Mouse (Mus musculus): ENCODE data around the gene Hipk1. TPM values are rescaled to one million over a fixed set of nuclear protein-coding genes. Genes with fewer than 3 reads are reported as not detected.

Gene Hipk1
- polyA plus RNA-seq, 1 experiment from 2014 or later = 10.4 TPM

DNA sequence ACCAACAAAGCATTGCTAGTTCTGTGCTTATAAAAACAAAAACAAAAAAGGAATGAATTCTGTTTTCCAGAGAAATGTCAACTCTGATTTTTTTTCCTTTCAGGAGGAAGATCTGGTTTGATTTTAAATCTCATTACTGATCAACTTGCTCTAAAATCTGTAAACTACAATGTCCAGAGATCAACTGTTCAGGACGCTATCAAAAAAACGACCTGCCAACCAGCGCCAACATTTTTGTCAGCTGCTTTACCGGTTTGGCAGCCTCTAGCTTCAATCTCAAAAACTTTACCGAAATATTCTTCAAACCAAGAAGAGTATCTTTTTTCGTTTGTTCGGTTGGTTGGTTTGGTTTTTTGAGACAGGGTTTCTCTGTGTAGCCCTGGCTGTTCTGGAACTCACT lies 2.3 kb downstream of the Hipk1 start:
- no peak for DNase-seq (ENCODE audit: extremely low spot score, low spot score)
- Histone ChIP-seq H3K9me3 (no peaks in the 10 kb centered on the region), H3K27ac (no peak overlapping the region), H3K36me3 (replicated peaks) (no peaks in the 10 kb centered on the region), H3K4me3 (peak overlapping the region; percentile 96), H3K4me1 (peaks cover 30% of the 10 kb centered on the region), H3K27me3 (ENCODE audit: poor library complexity, severe bottlenecking) (no peaks in the 10 kb centered on the region)
- WGBS = 88% methylated on average over 7 of the region's 7 CpGs

DNA sequence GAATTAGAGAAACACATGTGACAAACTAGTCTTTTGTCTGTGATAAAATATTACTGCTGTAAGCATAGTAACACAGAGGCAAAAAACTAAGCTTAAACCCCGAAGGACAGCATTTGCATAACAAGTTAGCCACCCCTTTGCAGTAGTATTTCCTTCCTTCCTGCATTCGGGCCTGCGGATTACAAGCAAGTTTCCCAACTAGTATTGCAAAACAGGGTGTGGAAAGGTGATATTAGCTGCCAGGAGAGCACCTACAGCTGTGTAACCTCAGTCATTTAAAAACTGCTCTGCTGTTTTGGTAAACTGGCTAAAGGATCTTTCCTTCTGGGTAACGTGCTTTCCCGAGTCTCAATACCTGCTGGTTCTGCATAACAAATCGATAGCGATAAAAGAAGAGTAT lies 4.1 kb downstream of the Hipk1 start:
- Histone ChIP-seq H3K27me3 (ENCODE audit: poor library complexity, severe bottlenecking) (no peaks in the 10 kb centered on the region), H3K9me3 (no peaks in the 10 kb centered on the region), H3K4me1 (peaks cover 30% of the 10 kb centered on the region), H3K27ac (no peak overlapping the region), H3K36me3 (replicated peaks) (no peaks in the 10 kb centered on the region), H3K4me3 (no peak overlapping the region)
- no peak for DNase-seq (ENCODE audit: extremely low spot score, low spot score)
- 66% methylated on average over 7 of the region's 7 CpGs for WGBS

DNA sequence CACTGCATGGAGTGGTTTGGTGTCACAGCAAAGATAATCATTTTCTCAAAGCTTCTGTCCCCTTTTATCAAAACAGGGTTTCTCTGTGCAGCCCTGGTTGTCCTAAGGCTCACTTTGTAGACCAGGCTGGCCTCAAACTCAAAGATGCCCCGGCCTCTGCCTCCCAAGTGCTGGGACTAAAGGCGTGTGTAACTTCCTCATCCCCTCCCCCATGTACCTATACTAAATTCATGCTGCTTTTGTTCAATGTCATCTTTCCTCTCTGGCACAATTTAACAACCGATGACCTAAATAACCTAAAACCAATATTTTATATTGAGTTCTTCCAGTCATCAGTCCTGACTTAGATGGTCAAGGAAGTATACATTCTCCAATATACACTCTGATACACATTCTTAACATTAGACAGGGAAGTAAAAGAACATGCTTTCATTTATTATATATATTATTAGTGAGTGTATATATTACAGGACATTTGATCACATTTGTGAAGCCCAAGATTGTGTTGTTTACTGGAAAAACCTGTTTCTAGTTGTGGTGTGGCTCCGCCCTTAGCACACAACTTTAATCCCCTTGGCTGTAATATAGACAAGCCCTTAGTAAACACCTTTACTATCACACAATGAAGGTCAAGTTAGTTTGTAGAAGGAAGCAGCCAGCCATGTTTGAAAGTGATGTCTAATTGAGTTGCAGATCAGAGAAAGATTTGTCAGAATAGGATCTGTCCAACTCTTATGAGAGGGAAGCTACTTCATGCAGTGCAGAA lies 8.3 kb downstream of the Hipk1 start:
- H3K36me3 ChIP-seq (replicated peaks) = peaks cover 7% of the 10 kb centered on the region
- WGBS = 85% methylated on average over 4 of the region's 4 CpGs
- H3K27ac ChIP-seq = no peak overlapping the region

DNA sequence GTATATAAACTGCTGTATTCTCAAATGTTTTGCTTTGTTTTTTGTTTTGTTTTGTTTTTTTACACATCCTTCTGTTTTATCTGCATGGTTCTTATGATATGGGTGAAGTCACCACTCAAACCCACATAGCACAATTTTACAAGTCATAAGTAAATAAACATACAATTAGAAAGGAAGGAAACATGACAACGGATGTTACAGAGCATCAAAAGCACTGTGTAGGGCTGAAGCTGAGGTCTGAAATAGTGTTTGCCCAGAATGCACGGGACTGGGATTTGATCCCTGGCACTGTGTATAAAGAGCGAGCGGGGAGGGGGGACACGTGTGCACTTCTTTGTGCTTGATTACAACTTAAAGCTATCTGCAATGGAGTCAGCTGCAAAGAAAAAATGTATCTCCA lies 10.6 kb downstream of the Hipk1 start:
- Histone ChIP-seq H3K9me3 (no peaks in the 10 kb centered on the region), H3K4me3 (no peak overlapping the region), H3K27me3 (ENCODE audit: poor library complexity, severe bottlenecking) (no peaks in the 10 kb centered on the region), H3K36me3 (replicated peaks) (peaks cover 21% of the 10 kb centered on the region), H3K27ac (no peak overlapping the region), H3K4me1 (peaks cover 13% of the 10 kb centered on the region)
- WGBS = 86% methylated on average over 5 of the region's 5 CpGs
- DNase-seq (ENCODE audit: extremely low spot score, low spot score) = no peak

More for the DNA sequence above, 8.3 kb downstream of the Hipk1 start:
- DNase-seq (ENCODE audit: extremely low spot score, low spot score) = no peak
- Histone ChIP-seq H3K9me3 (no peaks in the 10 kb centered on the region), H3K27me3 (ENCODE audit: poor library complexity, severe bottlenecking) (no peaks in the 10 kb centered on the region), H3K4me1 (peaks cover 13% of the 10 kb centered on the region), H3K4me3 (no peak overlapping the region)

DNA sequence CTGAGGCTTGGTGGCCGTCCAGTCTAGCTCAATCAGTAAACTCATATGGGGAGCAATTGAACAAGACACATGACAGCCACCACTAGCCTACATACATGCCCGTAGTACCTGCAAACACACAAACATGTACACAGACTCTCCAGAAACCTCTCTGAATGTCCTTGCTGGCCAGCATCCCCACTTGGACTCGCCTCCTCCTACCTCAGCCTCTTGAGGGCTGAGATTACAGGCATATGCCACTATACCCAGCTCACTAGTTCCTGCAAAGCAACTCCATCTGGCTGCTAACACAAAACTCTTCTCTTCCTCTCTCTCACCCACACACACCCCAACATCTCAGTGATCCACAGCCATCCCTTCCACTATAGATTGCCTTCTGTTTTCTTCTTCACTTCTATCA lies 11.1 kb downstream of the Hipk1 start:
- WGBS = 87% methylated on average over 3 of the region's 3 CpGs
- Histone ChIP-seq H3K9me3 (no peaks in the 10 kb centered on the region), H3K4me3 (no peak overlapping the region), H3K36me3 (replicated peaks) (peaks cover 26% of the 10 kb centered on the region), H3K27ac (no peak overlapping the region), H3K4me1 (peaks cover 13% of the 10 kb centered on the region), H3K27me3 (ENCODE audit: poor library complexity, severe bottlenecking) (no peaks in the 10 kb centered on the region)
- DNase-seq (ENCODE audit: extremely low spot score, low spot score) = no peak

DNA sequence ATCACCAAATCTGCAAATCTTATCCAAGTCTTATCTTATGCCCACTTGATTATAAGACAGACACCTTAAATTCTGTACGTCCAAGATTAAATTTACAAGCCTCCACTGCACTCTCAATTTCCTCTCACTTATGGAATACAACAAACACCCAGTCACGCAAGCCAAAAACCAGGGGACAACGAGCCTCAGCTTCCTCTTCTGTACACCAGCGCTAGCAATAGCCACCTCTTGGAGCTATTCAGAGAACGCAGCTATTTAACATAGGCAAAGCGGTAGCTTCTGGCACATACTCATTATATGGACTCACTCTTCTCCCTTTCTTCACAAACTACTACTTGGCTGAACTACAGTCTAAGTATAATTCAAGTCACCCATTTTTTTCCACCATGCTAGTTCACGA lies 12.2 kb downstream of the Hipk1 start:
- Histone ChIP-seq H3K4me1 (peaks cover 13% of the 10 kb centered on the region), H3K27ac (no peak overlapping the region), H3K4me3 (no peak overlapping the region), H3K27me3 (ENCODE audit: poor library complexity, severe bottlenecking) (no peaks in the 10 kb centered on the region), H3K9me3 (no peaks in the 10 kb centered on the region), H3K36me3 (replicated peaks) (peaks cover 29% of the 10 kb centered on the region)
- WGBS = 89% methylated on average over 7 of the region's 7 CpGs
- DNase-seq (ENCODE audit: extremely low spot score, low spot score) = no peak

DNA sequence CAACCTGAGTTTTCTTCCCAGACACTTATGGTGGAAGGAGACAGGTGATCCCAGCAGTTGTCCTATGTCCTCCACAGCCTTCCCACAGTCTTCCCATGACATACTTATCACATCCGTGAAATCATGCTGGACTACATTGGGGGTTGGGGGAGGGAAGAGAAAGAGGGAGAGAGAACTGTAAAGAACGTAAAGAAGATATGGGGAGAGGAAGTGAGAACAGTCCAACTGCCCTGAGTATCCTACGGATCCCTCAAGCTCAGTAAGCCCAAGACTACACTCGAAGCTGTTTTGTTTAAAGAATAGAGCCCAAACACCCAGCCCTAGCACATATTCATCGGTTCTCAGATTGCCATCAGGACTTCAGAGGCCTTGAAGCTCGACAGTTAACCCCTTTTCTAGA lies 12.7 kb downstream of the Hipk1 start:
- no peak overlapping the region for H3K27ac ChIP-seq
- peaks cover 13% of the 10 kb centered on the region for H3K4me1 ChIP-seq
- DNase-seq (ENCODE audit: extremely low spot score, low spot score) = no peak
- no peaks in the 10 kb centered on the region for H3K9me3 ChIP-seq
- H3K36me3 ChIP-seq (replicated peaks) = peaks cover 33% of the 10 kb centered on the region
- no peak overlapping the region for H3K4me3 ChIP-seq
- no peaks in the 10 kb centered on the region for H3K27me3 ChIP-seq (ENCODE audit: poor library complexity, severe bottlenecking)
- WGBS = 88% methylated on average over 6 of the region's 6 CpGs

DNA sequence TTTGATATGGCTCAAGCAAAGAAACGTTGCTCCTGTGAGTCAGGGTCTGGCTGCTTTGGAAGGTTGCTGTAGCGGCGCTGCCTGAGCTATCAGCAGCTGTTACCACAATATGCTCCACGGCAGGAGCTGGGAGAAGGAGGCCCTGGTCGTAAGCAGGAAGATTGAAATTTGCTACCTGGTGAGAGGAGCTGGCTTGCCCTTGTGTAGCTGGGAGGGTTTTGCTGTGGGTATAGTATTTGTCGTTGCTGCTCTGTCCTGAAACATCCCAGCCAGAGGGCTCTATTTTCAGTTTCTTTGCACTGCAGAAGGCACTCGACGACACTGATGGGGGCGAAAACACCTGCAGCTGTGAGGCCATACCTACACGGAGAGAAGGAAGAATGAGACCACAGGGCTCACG lies 13.4 kb downstream of the Hipk1 start:
- Histone ChIP-seq H3K9me3 (no peaks in the 10 kb centered on the region), H3K27ac (no peak overlapping the region), H3K36me3 (replicated peaks) (peaks cover 38% of the 10 kb centered on the region), H3K27me3 (ENCODE audit: poor library complexity, severe bottlenecking) (no peaks in the 10 kb centered on the region), H3K4me1 (peaks cover 13% of the 10 kb centered on the region), H3K4me3 (no peak overlapping the region)
- DNase-seq (ENCODE audit: extremely low spot score, low spot score) = no peak
- 89% methylated on average over 11 of the region's 11 CpGs for WGBS

DNA sequence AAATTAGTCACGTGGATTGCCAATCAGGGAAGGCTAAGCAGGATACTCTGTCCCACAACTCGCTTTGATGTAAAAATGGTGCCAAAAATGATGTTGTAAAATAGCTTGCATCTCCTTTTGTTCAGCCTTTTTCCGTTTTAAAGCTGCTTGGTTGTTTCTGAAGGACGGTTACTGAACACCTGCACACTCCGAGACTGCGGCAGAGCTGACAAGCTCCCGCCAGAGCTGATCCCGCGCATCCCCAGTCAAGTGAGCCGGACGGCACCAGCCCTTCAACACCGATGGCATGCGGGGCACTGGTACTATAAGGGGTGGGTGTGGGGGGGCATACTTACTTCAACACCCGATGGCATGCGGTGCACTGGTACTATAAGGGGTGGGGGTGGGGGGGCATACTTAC lies 17.4 kb downstream of the Hipk1 start:
- no peak overlapping the region for H3K4me3 ChIP-seq
- no peaks in the 10 kb centered on the region for H3K27me3 ChIP-seq (ENCODE audit: poor library complexity, severe bottlenecking)
- H3K9me3 ChIP-seq = no peaks in the 10 kb centered on the region
- no peaks in the 10 kb centered on the region for H3K4me1 ChIP-seq
- 89% methylated on average over 15 of the region's 15 CpGs for WGBS
- no peak overlapping the region for H3K27ac ChIP-seq
- peaks cover 61% of the 10 kb centered on the region for H3K36me3 ChIP-seq (replicated peaks)
- no peak for DNase-seq (ENCODE audit: extremely low spot score, low spot score)

DNA sequence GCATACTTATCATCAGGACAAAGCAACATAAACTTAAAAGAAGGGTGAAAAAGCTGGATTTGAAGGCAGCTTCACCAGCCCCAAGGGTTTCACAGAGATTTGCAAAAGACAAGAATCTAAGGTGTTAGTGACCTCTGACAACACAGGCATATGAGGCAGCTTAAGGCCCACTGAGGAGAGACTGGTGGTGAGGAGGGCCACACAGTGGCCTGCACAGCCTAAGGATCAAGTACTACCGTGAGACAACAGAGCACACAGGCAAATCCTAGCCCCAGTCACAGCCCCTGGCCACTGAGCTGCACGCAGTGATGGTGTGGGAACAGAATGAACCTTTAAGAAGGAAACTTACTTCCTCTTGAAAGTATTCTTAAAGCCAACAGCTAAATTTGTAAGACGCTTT lies 17.9 kb downstream of the Hipk1 start:
- Histone ChIP-seq H3K4me3 (no peak overlapping the region), H3K9me3 (no peaks in the 10 kb centered on the region), H3K4me1 (no peaks in the 10 kb centered on the region), H3K27me3 (ENCODE audit: poor library complexity, severe bottlenecking) (no peaks in the 10 kb centered on the region), H3K36me3 (replicated peaks) (peaks cover 64% of the 10 kb centered on the region), H3K27ac (no peak overlapping the region)
- 81% methylated on average over 3 of the region's 3 CpGs for WGBS
- DNase-seq (ENCODE audit: extremely low spot score, low spot score) = no peak

DNA sequence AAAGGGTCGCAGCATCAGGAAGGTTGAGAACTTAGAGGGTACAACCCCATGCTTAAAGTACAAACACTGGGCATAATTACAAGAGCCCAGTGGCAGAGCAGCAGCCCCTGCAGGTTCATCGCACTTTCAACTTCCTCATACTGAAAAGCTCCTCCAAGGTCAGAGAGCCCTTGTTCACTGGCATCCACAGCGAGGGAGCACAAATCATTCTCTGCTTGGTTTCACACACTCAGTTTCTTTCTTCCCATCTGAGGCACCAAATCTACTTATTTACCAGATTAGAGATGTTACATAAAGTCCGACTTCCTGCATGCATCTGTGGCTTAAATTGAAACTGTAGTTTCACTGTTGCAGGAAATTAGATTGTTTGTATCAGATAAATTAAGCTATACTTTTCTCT lies 18.5 kb downstream of the Hipk1 start:
- WGBS = 86% methylated on average over 4 of the region's 4 CpGs
- Histone ChIP-seq H3K27me3 (ENCODE audit: poor library complexity, severe bottlenecking) (no peaks in the 10 kb centered on the region), H3K4me3 (no peak overlapping the region), H3K36me3 (replicated peaks) (peaks cover 64% of the 10 kb centered on the region), H3K27ac (no peak overlapping the region), H3K4me1 (no peaks in the 10 kb centered on the region), H3K9me3 (no peaks in the 10 kb centered on the region)
- DNase-seq (ENCODE audit: extremely low spot score, low spot score) = no peak

DNA sequence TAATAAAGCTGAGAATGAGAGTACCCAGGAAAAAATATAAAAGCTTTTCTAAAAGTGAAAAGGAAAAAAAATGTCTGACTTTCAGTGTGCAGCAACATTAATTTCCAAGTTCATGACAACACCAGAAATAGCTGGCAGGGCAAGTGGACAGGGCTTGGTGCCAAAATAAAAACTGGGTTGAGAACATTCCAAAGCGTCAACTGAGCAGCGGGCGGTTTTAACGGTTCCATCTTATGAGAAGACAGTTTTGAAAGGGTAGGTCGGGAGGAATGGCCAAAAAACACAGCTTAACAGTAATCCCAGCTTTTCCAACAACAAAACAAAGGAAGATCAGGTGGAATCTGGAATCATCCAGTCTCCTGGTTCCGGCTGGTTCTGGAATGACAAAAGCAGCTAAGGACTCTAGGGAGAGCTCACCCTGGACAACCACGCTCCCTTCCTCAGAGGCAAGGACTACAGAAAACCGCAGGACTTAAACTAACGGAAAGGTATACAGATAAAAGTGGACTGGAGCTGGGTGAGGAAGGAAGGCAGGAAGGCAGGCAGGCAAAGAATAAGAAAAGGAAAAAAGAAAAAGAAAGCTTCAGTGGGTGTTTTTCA lies 19.7 kb downstream of the Hipk1 start:
- peaks cover 60% of the 10 kb centered on the region for H3K36me3 ChIP-seq (replicated peaks)
- H3K4me1 ChIP-seq = no peaks in the 10 kb centered on the region
- 88% methylated on average over 9 of the region's 9 CpGs for WGBS
- no peak overlapping the region for H3K4me3 ChIP-seq
- no peaks in the 10 kb centered on the region for H3K9me3 ChIP-seq
- DNase-seq (ENCODE audit: extremely low spot score, low spot score) = no peak
- no peaks in the 10 kb centered on the region for H3K27me3 ChIP-seq (ENCODE audit: poor library complexity, severe bottlenecking)
- H3K27ac ChIP-seq = no peak overlapping the region

DNA sequence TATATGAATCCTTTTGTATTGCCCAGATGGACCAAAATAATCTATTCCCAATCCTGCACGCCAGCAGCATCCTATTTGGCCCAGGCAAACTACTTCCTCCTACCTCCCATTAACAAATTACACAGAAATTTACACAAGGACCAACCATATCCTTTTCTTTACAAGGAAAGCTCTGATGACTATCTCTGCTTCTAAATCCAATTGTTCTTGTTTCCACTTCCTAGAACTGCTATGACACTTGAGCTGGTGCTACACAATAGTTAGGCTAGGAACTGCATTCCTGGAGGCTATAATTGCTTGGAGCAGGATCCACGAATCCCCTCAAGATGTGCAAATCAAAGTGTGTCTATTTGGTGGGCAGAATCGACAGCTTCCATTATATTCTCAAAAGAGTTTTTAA lies 24.6 kb downstream of the Hipk1 start:
- 76% methylated on average over 3 of the region's 3 CpGs for WGBS
- no peaks in the 10 kb centered on the region for H3K9me3 ChIP-seq
- no peak for DNase-seq (ENCODE audit: extremely low spot score, low spot score)
- no peak overlapping the region for H3K4me3 ChIP-seq
- peaks cover 68% of the 10 kb centered on the region for H3K36me3 ChIP-seq (replicated peaks)
- no peaks in the 10 kb centered on the region for H3K4me1 ChIP-seq
- no peak overlapping the region for H3K27ac ChIP-seq
- H3K27me3 ChIP-seq (ENCODE audit: poor library complexity, severe bottlenecking) = no peaks in the 10 kb centered on the region

Measured in forebrain, embryonic 10.5 days (tissue).